Mouse (Mus musculus) inflammation-experienced regulatory T-cells (primary cell): Measurements from ENCODE around the gene Eif3k. TPM values are rescaled to one million over a fixed set of nuclear protein-coding genes. Genes with fewer than 3 reads are reported as not detected.

Experiments
- polyA plus RNA-seq, 2 experiments: library from polyadenylated mRNA; unstranded; fragments of 100-300 nt; shearing (Covaris generic); gene quantifications; one replicate each; pipeline ENCODE4 v1.2.1; 2017

Eif3k gene
- polyA plus RNA-seq: 100 to 1,000 TPM; 306 to 337 TPM

GRCm38 (mm10) chr7:28981651-28982273 is at the start of gene Eif3k, which contains the start of gene Map4k1:
Gene Eif3k (minus strand): TSS chr7:28981864.
Gene Map4k1 (plus strand): TSS chr7:28982050.

GRCm38 (mm10) chr7:28961927-28962670 is 19.6 kb downstream of the Eif3k start, which contains the start of gene Actn4:
Gene Actn4 (minus strand): TSS chr7:28962340.

Other genes with a start within 250 kb of the Eif3k start
- 10 to 100 TPM; 78.0 to 82.9 TPM for gene Mrps12, start 240.0 kb downstream of the Eif3k start, polyA plus RNA-seq
- 10 to 100 TPM; 17.3 to 28.8 TPM for gene Sars2, start 239.9 kb downstream of the Eif3k start, polyA plus RNA-seq
- not detected for gene Ccer2, start 225.7 kb downstream of the Eif3k start, polyA plus RNA-seq
- 10 to 100 TPM; 86.5 to 91.3 TPM for gene Sirt2, start 215.1 kb downstream of the Eif3k start, polyA plus RNA-seq
- gene Nfkbib, start 214.4 kb downstream of the Eif3k start, polyA plus RNA-seq: 10 to 100 TPM; 89.5 to 96.2 TPM
- gene Rinl, start 192.9 kb downstream of the Eif3k start, polyA plus RNA-seq: 100 to 1,000 TPM; 273 to 344 TPM
- gene Hnrnpl, start 173.3 kb downstream of the Eif3k start, polyA plus RNA-seq: 100 to 1,000 TPM; 235 to 257 TPM
- 100 to 1,000 TPM; 196 to 213 TPM for gene Ech1, start 156.6 kb downstream of the Eif3k start, polyA plus RNA-seq
- gene Lgals4, start 148.0 kb downstream of the Eif3k start, polyA plus RNA-seq: 10 to 100 TPM; 21.0 to 34.8 TPM
- 1 to 10 TPM; 1.7 to 9.7 TPM for gene Lgals7, start 118.0 kb downstream of the Eif3k start, polyA plus RNA-seq
- gene Capn12, start 100.4 kb downstream of the Eif3k start, polyA plus RNA-seq: under 1 TPM; 0.11 to 0.15 TPM
- gene Actn4, start 19.5 kb downstream of the Eif3k start, polyA plus RNA-seq: 100 to 1,000 TPM; 248 to 281 TPM
- 100 to 1,000 TPM; 122 to 163 TPM for gene Map4k1, start 186 bp upstream of the Eif3k start, polyA plus RNA-seq
- gene Ryr1, start 143.3 kb upstream of the Eif3k start, polyA plus RNA-seq: 1 to 10 TPM in 1 of 2 experiments, under 1 TPM in 1; 0.02 to 1.4 TPM
- gene Rasgrp4, start 153.0 kb upstream of the Eif3k start, polyA plus RNA-seq: 1 to 10 TPM in 1 of 2 experiments, under 1 TPM in 1; 0.94 to 1.0 TPM
- gene Fam98c, start 174.4 kb upstream of the Eif3k start, polyA plus RNA-seq: 10 to 100 TPM; 68.9 to 72.7 TPM
- gene Ggn, start 188.3 kb upstream of the Eif3k start, polyA plus RNA-seq: under 1 TPM; 0.07 to 0.36 TPM
- under 1 TPM; 0.28 to 0.70 TPM for gene Spred3, start 188.5 kb upstream of the Eif3k start, polyA plus RNA-seq
- gene Psmd8, start 198.8 kb upstream of the Eif3k start, polyA plus RNA-seq: 100 to 1,000 TPM; 205 to 212 TPM
- 1 to 10 TPM; 1.3 to 2.1 TPM for gene Catsperg1, start 232.2 kb upstream of the Eif3k start, polyA plus RNA-seq